Mouse (Mus musculus) olfactory bulb, adult 2 months (tissue): ENCODE results near the gene Ahctf1.

Experiments
- CTCF ChIP-seq: fragments of 200-500 bp; IDR thresholded peaks from 2 replicates; pipeline ENCODE4 v1.5.1; 2012; ENCODE audit warnings: low read depth, mild to moderate bottlenecking, low read length, moderate library complexity; ENCODE audit not compliant: insufficient read depth
- POLR2A ChIP-seq: fragments of 200-500 bp; IDR thresholded peaks from 2 replicates; pipeline ENCODE4 v1.6.1; 2012; ENCODE audit warnings: mild to moderate bottlenecking, low read depth, low read length, moderate library complexity; ENCODE audit not compliant: insufficient read depth

DNA sequence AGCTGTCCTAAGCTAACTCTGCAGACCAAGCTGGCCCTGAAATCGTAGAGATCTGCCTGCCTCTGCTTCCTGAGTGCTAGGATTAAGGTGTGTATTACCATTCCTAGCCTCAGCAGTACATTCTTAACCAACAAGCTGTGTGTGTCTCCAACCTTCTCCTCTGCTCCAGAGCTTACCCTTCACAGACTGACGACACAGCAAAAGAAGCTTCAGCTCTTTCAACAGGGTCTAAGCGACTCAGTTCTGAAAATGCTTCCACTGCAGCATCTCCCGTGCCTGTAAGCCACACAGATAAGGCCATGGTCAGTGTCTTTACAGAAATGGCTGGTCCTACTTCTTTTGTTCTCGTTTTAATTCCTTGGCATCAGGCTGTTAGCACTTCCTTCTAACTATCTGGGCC lies 43.4 kb downstream of the Ahctf1 start:
- TF ChIP-seq POLR2A (no peak), CTCF (no peak)
